21 mouse cellular contexts compared by ENCODE assay signal in the genomic region with DNA sequence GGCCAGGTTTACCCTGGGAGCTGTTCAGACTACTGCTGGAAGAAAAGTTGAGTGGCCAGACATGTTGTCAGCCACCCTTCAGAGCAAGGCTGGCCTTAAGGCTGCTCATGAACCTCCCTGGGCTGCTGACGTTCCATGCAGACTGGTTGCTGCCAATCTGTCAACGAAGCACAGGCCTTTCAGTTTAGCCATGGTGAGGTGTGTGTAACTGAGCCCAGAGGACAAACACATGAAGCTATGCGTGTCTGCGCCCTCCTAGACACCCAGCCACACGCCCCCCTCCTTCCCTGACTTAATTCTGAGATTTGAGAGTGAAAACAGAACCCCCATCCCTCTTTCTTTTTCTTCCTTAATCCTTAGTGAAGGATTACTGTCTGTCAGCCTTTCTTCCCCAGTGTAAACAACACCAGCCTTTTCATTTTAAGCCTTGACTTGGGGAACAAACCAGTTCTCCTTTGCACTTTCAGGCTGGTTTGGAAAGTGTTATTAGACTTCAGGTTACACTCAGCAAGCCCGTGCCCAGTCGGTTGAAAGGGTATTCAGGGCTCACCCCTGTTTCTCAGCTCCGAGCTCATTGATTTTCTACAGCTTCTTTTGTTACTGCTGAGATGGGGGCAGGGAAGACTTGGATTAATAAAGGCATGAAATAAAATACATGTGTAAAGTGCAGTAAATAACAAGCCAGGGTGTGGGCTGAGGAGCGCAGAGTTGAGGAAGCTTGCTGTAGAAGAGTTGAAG.
DNase-seq lines count a peak whose midpoint lies in the region; ATAC-seq lines count a peak whose summit lies in the region.
"Had no signal": no experiment of that assay in that cellular context is flagged by ENCODE, and none has a peak within 500 bp of the region (broad histone marks: within the 10 kb centered on the region; RNA-seq: fewer than 3 reads in every experiment).

No protein-coding gene starts in this region.

- no peaks in the 10 kb centered on the region for H3K36me3 ChIP-seq in limb, embryonic 12.5 days
- no peaks in the 10 kb centered on the region for H3K36me3 ChIP-seq in limb, embryonic 10.5 days
- H3K36me3 ChIP-seq in embryonic facial prominence, embryonic 11.5 days (replicated peaks; ENCODE audit: control insufficient read depth, insufficient read depth, low read depth, low read length): no peaks in the 10 kb centered on the region
- no peaks in the 10 kb centered on the region for H3K36me3 ChIP-seq in embryonic facial prominence, embryonic 15.5 days
- no peaks in the 10 kb centered on the region for H3K36me3 ChIP-seq in intestine, embryonic 15.5 days
- H3K36me3 ChIP-seq: forebrain, embryonic 12.5 days; heart, embryonic 12.5 days; hindbrain, embryonic 15.5 days had no signal

- no peaks in the 10 kb centered on the region for H3K9me3 ChIP-seq in limb, embryonic 12.5 days
- no peaks in the 10 kb centered on the region for H3K9me3 ChIP-seq in limb, embryonic 10.5 days (replicated peaks)
- H3K9me3 ChIP-seq in embryonic facial prominence, embryonic 11.5 days (replicated peaks; ENCODE audit: control insufficient read depth, low read length): no peaks in the 10 kb centered on the region
- no peaks in the 10 kb centered on the region for H3K9me3 ChIP-seq in embryonic facial prominence, embryonic 15.5 days (replicated peaks)
- H3K9me3 ChIP-seq in intestine, embryonic 15.5 days: no peaks in the 10 kb centered on the region
- H3K9me3 ChIP-seq: forebrain, embryonic 12.5 days; heart, embryonic 12.5 days; hindbrain, embryonic 15.5 days had no signal

- 40% methylated on average over 9 of the region's 9 CpGs for WGBS in limb, embryonic 12.5 days
- 55% methylated on average over 9 of the region's 9 CpGs for WGBS in limb, embryonic 10.5 days
- WGBS in embryonic facial prominence, embryonic 11.5 days: 37% methylated on average over 9 of the region's 9 CpGs
- 18% methylated on average over 9 of the region's 9 CpGs for WGBS in embryonic facial prominence, embryonic 15.5 days
- WGBS in intestine, embryonic 15.5 days: 36% methylated on average over 9 of the region's 9 CpGs

- DNase-seq in limb, embryonic 10.5 days (ENCODE audit: low spot score): no peak
- DNase-seq in embryo, embryonic 10.5 days (ENCODE audit: low spot score): peak; percentile 7
- DNase-seq in embryonic facial prominence, embryonic 11.5 days (ENCODE audit: low spot score): peak; percentile 53
- DNase-seq: adrenal gland, adult 2 months; adrenal gland, postnatal 25 days; cerebellum, adult 2 months; cerebellum, postnatal 10 days; forebrain, postnatal 0 days; gastrocnemius, postnatal 25 days; heart, postnatal 36 days; kidney, adult 11 months had no signal

- H3K4me2 ChIP-seq in limb, embryonic 12.5 days: no peak overlapping the region
- no peak overlapping the region for H3K4me2 ChIP-seq in embryonic facial prominence, embryonic 11.5 days (ENCODE audit: low read depth, low read length)
- no peak overlapping the region for H3K4me2 ChIP-seq in embryonic facial prominence, embryonic 15.5 days (replicated peaks)
- H3K4me2 ChIP-seq in intestine, embryonic 15.5 days (replicated peaks): no peak overlapping the region
- H3K4me2 ChIP-seq: forebrain, embryonic 12.5 days; heart, embryonic 12.5 days; hindbrain, embryonic 15.5 days had no signal

- H3K4me1 ChIP-seq in limb, embryonic 12.5 days (replicated peaks): 0 out of 2 replicates have a peak, but pooled peaks cover 2% of the 10 kb centered on the region
- peaks cover 7% of the 10 kb centered on the region; the same call in 1 of the 2 replicates for H3K4me1 ChIP-seq in limb, embryonic 10.5 days
- no peaks in the 10 kb centered on the region for H3K4me1 ChIP-seq in embryonic facial prominence, embryonic 11.5 days (ENCODE audit: control insufficient read depth, insufficient read depth, low read length)
- H3K4me1 ChIP-seq in embryonic facial prominence, embryonic 15.5 days: peaks cover 17% of the 10 kb centered on the region
- no peaks in the 10 kb centered on the region for H3K4me1 ChIP-seq in intestine, embryonic 15.5 days (replicated peaks)
- H3K4me1 ChIP-seq: heart, embryonic 12.5 days; hindbrain, embryonic 15.5 days had no signal

- no peak overlapping the region for H3K27ac ChIP-seq in limb, embryonic 12.5 days
- H3K27ac ChIP-seq in limb, embryonic 10.5 days: no peak overlapping the region
- no peak overlapping the region for H3K27ac ChIP-seq in embryonic facial prominence, embryonic 11.5 days (replicated peaks; ENCODE audit: low read depth, low read length)
- H3K27ac ChIP-seq in embryonic facial prominence, embryonic 15.5 days (replicated peaks): peak overlapping the region; percentile 56
- no peak overlapping the region for H3K27ac ChIP-seq in intestine, embryonic 15.5 days
- H3K27ac ChIP-seq: forebrain, embryonic 12.5 days; hindbrain, embryonic 15.5 days had no signal

- ATAC-seq in limb, embryonic 12.5 days (ENCODE audit: insufficient number of reproducible peaks, insufficient read depth, low FRiP score, low TSS enrichment, low read depth): peak; percentile 56; the same call in 1 of the 2 replicates
- ATAC-seq in embryonic facial prominence, embryonic 11.5 days (replicated peaks; ENCODE audit: insufficient number of reproducible peaks, low FRiP score, low TSS enrichment, low read depth): peak; percentile 67
- peak; percentile 73 for ATAC-seq in embryonic facial prominence, embryonic 15.5 days (ENCODE audit: insufficient number of reproducible peaks, low FRiP score, low TSS enrichment, low read depth)
- no peak for ATAC-seq in megakaryocyte progenitor cell, adult 5-6 weeks (replicated peaks; ENCODE audit: poor library complexity)
- ATAC-seq in intestine, embryonic 15.5 days: no peak
- ATAC-seq: activated CD4-positive, CD25-positive, alpha-beta regulatory T cell, adult 4 months; forebrain, postnatal 0 days; Patski had no signal

- no peak overlapping the region for H3K9ac ChIP-seq in limb, embryonic 12.5 days (replicated peaks)
- H3K9ac ChIP-seq in embryonic facial prominence, embryonic 11.5 days (replicated peaks; ENCODE audit: low read length): no peak overlapping the region
- H3K9ac ChIP-seq in embryonic facial prominence, embryonic 15.5 days: no peak overlapping the region
- no peak overlapping the region for H3K9ac ChIP-seq in intestine, embryonic 15.5 days
- H3K9ac ChIP-seq: forebrain, embryonic 12.5 days; forebrain, postnatal 0 days; heart, embryonic 12.5 days; hindbrain, embryonic 15.5 days had no signal

- H3K27me3 ChIP-seq in limb, embryonic 12.5 days: no peaks in the 10 kb centered on the region
- no peaks in the 10 kb centered on the region for H3K27me3 ChIP-seq in limb, embryonic 10.5 days (ENCODE audit: low read depth, poor library complexity, severe bottlenecking)
- no peaks in the 10 kb centered on the region for H3K27me3 ChIP-seq in embryonic facial prominence, embryonic 11.5 days (ENCODE audit: control insufficient read depth, insufficient read depth, low read length)
- H3K27me3 ChIP-seq in embryonic facial prominence, embryonic 15.5 days: no peaks in the 10 kb centered on the region
- no peaks in the 10 kb centered on the region for H3K27me3 ChIP-seq in intestine, embryonic 15.5 days (replicated peaks)
- H3K27me3 ChIP-seq: CH12.LX; forebrain, embryonic 12.5 days; heart, embryonic 12.5 days; hindbrain, embryonic 15.5 days had no signal

- no peak overlapping the region for H3K4me3 ChIP-seq in limb, embryonic 12.5 days (replicated peaks)
- no peak overlapping the region for H3K4me3 ChIP-seq in limb, embryonic 10.5 days
- no peak overlapping the region for H3K4me3 ChIP-seq in embryonic facial prominence, embryonic 11.5 days (ENCODE audit: low read depth, low read length)
- no peak overlapping the region for H3K4me3 ChIP-seq in embryonic facial prominence, embryonic 15.5 days (replicated peaks)
- no peak overlapping the region for H3K4me3 ChIP-seq in intestine, embryonic 15.5 days (replicated peaks)
- H3K4me3 ChIP-seq: forebrain, embryonic 12.5 days; heart, embryonic 12.5 days; hindbrain, embryonic 15.5 days had no signal

Comparison
In these comparisons a context has a peak if more than half of its experiments do, and no peak if none do; other contexts are left out.
1. ATAC-seq: peak in limb, embryonic 12.5 days (single experiment), embryonic facial prominence, embryonic 11.5 days (single experiment) and embryonic facial prominence, embryonic 15.5 days (single experiment); none in megakaryocyte progenitor cell, adult 5-6 weeks (single experiment) and intestine, embryonic 15.5 days (single experiment).